Mouse (Mus musculus) thymus, adult 2 months (tissue): Measurements from ENCODE around the gene Baz1b.

Experiments
- CTCF ChIP-seq: fragments of 200-500 bp; IDR thresholded peaks from 2 replicates; pipeline ENCODE4 v1.5.1; 2012; ENCODE audit warnings: mild to moderate bottlenecking, control low read depth, low read length, moderate library complexity, borderline replicate concordance; ENCODE audit not compliant: control insufficient read depth, poor library complexity, insufficient read depth; ENCODE audit errors: extremely low read depth
- POLR2A ChIP-seq: fragments of 200-500 bp; IDR thresholded peaks from 2 replicates; pipeline ENCODE4 v1.6.1; 2012; ENCODE audit warnings: mild to moderate bottlenecking, low read length, control low read depth, moderate library complexity; ENCODE audit not compliant: control insufficient read depth, poor library complexity, insufficient read depth; ENCODE audit errors: extremely low read depth

DNA sequence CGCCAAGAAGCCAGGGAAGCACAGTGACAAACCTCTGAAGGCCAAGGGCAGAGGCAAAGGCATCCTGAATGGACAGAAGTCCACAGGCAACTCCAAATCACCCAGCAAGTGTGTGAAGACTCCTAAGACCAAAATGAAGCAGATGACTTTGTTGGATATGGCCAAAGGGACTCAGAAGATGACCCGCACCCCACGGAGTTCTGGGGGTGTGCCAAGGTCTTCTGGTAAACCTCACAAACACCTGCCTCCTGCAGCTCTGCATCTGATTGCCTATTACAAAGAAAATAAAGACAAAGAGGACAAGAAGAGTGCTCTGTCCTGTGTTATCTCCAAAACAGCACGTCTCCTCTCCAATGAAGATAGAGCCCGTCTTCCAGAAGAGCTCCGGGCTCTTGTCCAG is 29.8 kb downstream of the Baz1b start:
- TF ChIP-seq CTCF = no peak
- no peak for TF ChIP-seq POLR2A
